Mouse (Mus musculus): ENCODE measurements at regions not wholly inside any gene's neighbourhood (a gene's known extent, or its start where the extent isn't known, plus 50 kb on each side); places are given as distances from the start of the nearest gene placed in this dataset.

GRCm38 (mm10) chr15:42361871-42362270 is 2227.7 kb downstream of the 9330182O14Rik start:
- no peak for TF ChIP-seq CTCF (IDR thresholded peaks at IDR 0.05; ENCODE audit: control insufficient read depth, insufficient read depth, low read length)
- no peak for TF ChIP-seq POLR2A (IDR thresholded peaks at IDR 0.05; ENCODE audit: borderline replicate concordance, control insufficient read depth, low read depth, low read length)
